In genomic region chr12:111238345-111238744, GRCm38 (mm10) we compare ENCODE assay signal across 15 mouse cellular contexts. TPM values are rescaled to one million over a fixed set of nuclear protein-coding genes. Genes with fewer than 3 reads are reported as not detected.
DNase-seq lines count a peak whose midpoint lies in the region; ATAC-seq and TF ChIP-seq lines count a peak whose summit lies in the region.
"Had no signal": no experiment of that assay in that cellular context is flagged by ENCODE, and none has a peak within 500 bp of the region (broad histone marks: within the 10 kb centered on the region; RNA-seq: fewer than 3 reads in every experiment).

No protein-coding gene starts in this region.

- H3K4me2 ChIP-seq in forebrain, embryonic 14.5 days (ENCODE audit: low read length): no peak overlapping the region
- no peak overlapping the region for H3K4me2 ChIP-seq in forebrain, embryonic 16.5 days (ENCODE audit: low read length)
- H3K4me2 ChIP-seq in kidney, embryonic 16.5 days (replicated peaks; ENCODE audit: low read depth, low read length): no peak overlapping the region
- no peak overlapping the region for H3K4me2 ChIP-seq in stomach, postnatal 0 days (replicated peaks; ENCODE audit: low read depth)

- H3K27ac ChIP-seq in forebrain, embryonic 14.5 days (ENCODE audit: low read depth, low read length): peak overlapping the region; percentile 33; the same call in 1 of the 2 replicates
- no peak overlapping the region for H3K27ac ChIP-seq in forebrain, embryonic 16.5 days (ENCODE audit: low read length)
- H3K27ac ChIP-seq in kidney, embryonic 16.5 days (ENCODE audit: low read length): peak overlapping the region; percentile 76
- peak overlapping the region; percentile 62 for H3K27ac ChIP-seq in thymus, adult 2 months (ENCODE audit: control insufficient read depth, insufficient read depth, low read length)
- H3K27ac ChIP-seq in stomach, postnatal 0 days (replicated peaks): peak overlapping the region; percentile 76
- H3K27ac ChIP-seq: macrophage had no signal

- no peak for TF ChIP-seq CTCF in thymus, adult 2 months (IDR thresholded peaks at IDR 0.05; ENCODE audit: borderline replicate concordance, control insufficient read depth, extremely low read depth, insufficient read depth, low read length, poor library complexity)
- TF ChIP-seq CTCF in stomach, postnatal 0 days (IDR thresholded peaks at IDR 0.05; ENCODE audit: low read depth): no peak

- H3K4me3 ChIP-seq in forebrain, embryonic 14.5 days (ENCODE audit: low read depth, low read length): no peak overlapping the region
- H3K4me3 ChIP-seq in forebrain, embryonic 16.5 days (replicated peaks; ENCODE audit: low read length): no peak overlapping the region
- no peak overlapping the region for H3K4me3 ChIP-seq in kidney, embryonic 16.5 days (ENCODE audit: low read length)
- no peak overlapping the region for H3K4me3 ChIP-seq in thymus, adult 2 months (ENCODE audit: control insufficient read depth, insufficient read depth, low read length)
- no peak overlapping the region for H3K4me3 ChIP-seq in stomach, postnatal 0 days (ENCODE audit: low read depth, low read length)

- TF ChIP-seq EP300 in stomach, postnatal 0 days (optimal IDR thresholded peaks at IDR 0.05): no peak

- TF ChIP-seq POLR2A in thymus, adult 2 months (IDR thresholded peaks at IDR 0.05; ENCODE audit: control insufficient read depth, extremely low read depth, insufficient read depth, low read length, poor library complexity): no peak

- no peak overlapping the region for H3K9ac ChIP-seq in forebrain, embryonic 14.5 days (ENCODE audit: low read length)
- no peak overlapping the region for H3K9ac ChIP-seq in forebrain, embryonic 16.5 days (replicated peaks; ENCODE audit: low read depth, low read length)
- no peak overlapping the region for H3K9ac ChIP-seq in kidney, embryonic 16.5 days (replicated peaks; ENCODE audit: low read length)
- H3K9ac ChIP-seq in stomach, postnatal 0 days (ENCODE audit: low read length): no peak overlapping the region

- no peaks in the 10 kb centered on the region for H3K27me3 ChIP-seq in forebrain, embryonic 14.5 days (replicated peaks; ENCODE audit: control insufficient read depth, insufficient read depth, low read length)
- no peaks in the 10 kb centered on the region for H3K27me3 ChIP-seq in forebrain, embryonic 16.5 days (replicated peaks; ENCODE audit: control insufficient read depth, insufficient read depth, low read length)
- H3K27me3 ChIP-seq in kidney, embryonic 16.5 days (ENCODE audit: insufficient read depth, low read length): no peaks in the 10 kb centered on the region
- no peaks in the 10 kb centered on the region for H3K27me3 ChIP-seq in thymus, adult 2 months (ENCODE audit: control insufficient read depth, insufficient read depth, low read length)
- H3K27me3 ChIP-seq in stomach, postnatal 0 days (ENCODE audit: control insufficient read depth, insufficient read depth, low read length): no peaks in the 10 kb centered on the region

- no peak for DNase-seq in forebrain, embryonic 14.5 days (ENCODE audit: low spot score)
- no peak for DNase-seq in kidney, postnatal 10 days
- DNase-seq in thymus, adult 2 months: no peak
- no peak for DNase-seq in thymus, postnatal 4 days
- no peak for DNase-seq in stomach, postnatal 0 days (ENCODE audit: low spot score)
- DNase-seq in right cerebral cortex, adult 18-20 months: no peak
- DNase-seq: cerebellum, adult 2 months had no signal

- no peaks in the 10 kb centered on the region for H3K9me3 ChIP-seq in forebrain, embryonic 14.5 days (replicated peaks; ENCODE audit: control insufficient read depth, low read length)
- H3K9me3 ChIP-seq in forebrain, embryonic 16.5 days (ENCODE audit: control insufficient read depth, low read length): no peaks in the 10 kb centered on the region
- no peaks in the 10 kb centered on the region for H3K9me3 ChIP-seq in kidney, embryonic 16.5 days (ENCODE audit: low read length)
- H3K9me3 ChIP-seq in stomach, postnatal 0 days (ENCODE audit: control insufficient read depth, low read length): no peaks in the 10 kb centered on the region

- no peaks in the 10 kb centered on the region for H3K4me1 ChIP-seq in forebrain, embryonic 14.5 days (ENCODE audit: control insufficient read depth, insufficient read depth, low read length)
- 0 out of 2 replicates have a peak, but pooled peaks cover 2% of the 10 kb centered on the region for H3K4me1 ChIP-seq in forebrain, embryonic 16.5 days (replicated peaks; ENCODE audit: control insufficient read depth, insufficient read depth, low read length)
- H3K4me1 ChIP-seq in kidney, embryonic 16.5 days (ENCODE audit: insufficient read depth, low read length): peaks cover 22% of the 10 kb centered on the region
- H3K4me1 ChIP-seq in thymus, adult 2 months (replicated peaks; ENCODE audit: control insufficient read depth, insufficient read depth, low read length): peaks cover 15% of the 10 kb centered on the region
- no peaks in the 10 kb centered on the region for H3K4me1 ChIP-seq in stomach, postnatal 0 days (replicated peaks; ENCODE audit: control insufficient read depth, insufficient read depth)

- peaks cover 32% of the 10 kb centered on the region for H3K36me3 ChIP-seq in forebrain, embryonic 14.5 days (ENCODE audit: control insufficient read depth, insufficient read depth, low read length)
- H3K36me3 ChIP-seq in forebrain, embryonic 16.5 days (ENCODE audit: control insufficient read depth, insufficient read depth): peaks cover 2% of the 10 kb centered on the region
- peaks cover 3% of the 10 kb centered on the region; the same call in 1 of the 2 replicates for H3K36me3 ChIP-seq in kidney, embryonic 16.5 days (ENCODE audit: insufficient read depth, low read length)
- H3K36me3 ChIP-seq in thymus, adult 2 months (ENCODE audit: control insufficient read depth, insufficient read depth, low read length): no peaks in the 10 kb centered on the region
- H3K36me3 ChIP-seq in stomach, postnatal 0 days (ENCODE audit: control insufficient read depth, insufficient read depth, low read length): 0 out of 2 replicates have a peak, but pooled peaks cover 2% of the 10 kb centered on the region

- no peak for ATAC-seq in forebrain, embryonic 14.5 days
- no peak for ATAC-seq in forebrain, embryonic 16.5 days
- no peak for ATAC-seq in kidney, embryonic 16.5 days (ENCODE audit: low FRiP score, low TSS enrichment)
- ATAC-seq in stomach, postnatal 0 days (ENCODE audit: low FRiP score, low TSS enrichment): no peak

- 86% methylated on average over 5 of the region's 5 CpGs for WGBS in forebrain, embryonic 14.5 days
- 84% methylated on average over 5 of the region's 5 CpGs for WGBS in forebrain, embryonic 16.5 days
- 89% methylated on average over 5 of the region's 5 CpGs for WGBS in kidney, embryonic 16.5 days
- WGBS in thymus, adult 2 months: 95% methylated on average over 5 of the region's 5 CpGs
- WGBS in stomach, postnatal 0 days: 81% methylated on average over 5 of the region's 5 CpGs

RNA-seq across cellular contexts. Expression of gene Amn, which starts 32.5 kb away (rescaled TPM):
- 1.9 and 2.9 TPM in 2 replicates for polyA plus RNA-seq in forebrain, embryonic 14.5 days (2014; fragmentation: Nextera tagmentation; extraction: Ambion mirVana)
- 6.8 and 8.2 TPM in 2 replicates for polyA plus RNA-seq in forebrain, embryonic 16.5 days (2015; fragmentation: Nextera tagmentation; extraction: Ambion mirVana)
- 70.7 and 87.7 TPM in 2 replicates for polyA plus RNA-seq in kidney, embryonic 16.5 days (2015; fragmentation: Nextera tagmentation; extraction: Ambion mirVana)
- polyA plus RNA-seq in thymus, adult 2 months (2012; rRNA removed): 7.0 and 8.8 TPM in 2 replicates
- polyA plus RNA-seq in stomach, postnatal 0 days (2015; fragmentation: Nextera tagmentation; extraction: Ambion mirVana): 0.22 TPM in 2 replicates
- polyA plus RNA-seq: macrophage; neural tube, embryonic 11.5 days had no signal

RNA-seq across cellular contexts. Expression of gene 4930595D18Rik, which starts 54.1 kb away (rescaled TPM):
- polyA plus RNA-seq in forebrain, embryonic 14.5 days (2014; fragmentation: Nextera tagmentation; extraction: Ambion mirVana): not detected in 2 replicates
- not detected in 2 replicates for polyA plus RNA-seq in forebrain, embryonic 16.5 days (2015; fragmentation: Nextera tagmentation; extraction: Ambion mirVana)
- not detected in 2 replicates for polyA plus RNA-seq in kidney, embryonic 16.5 days (2015; fragmentation: Nextera tagmentation; extraction: Ambion mirVana)
- polyA plus RNA-seq in thymus, adult 2 months (2012; rRNA removed): not detected in 2 replicates
- polyA plus RNA-seq in stomach, postnatal 0 days (2015; fragmentation: Nextera tagmentation; extraction: Ambion mirVana): not detected in 2 replicates
- polyA plus RNA-seq: cerebellum, adult 2 months; cortical plate, adult 2 months; liver, adult 2 months; macrophage; midbrain, embryonic 14.5 days; neural tube, embryonic 11.5 days; urinary bladder, adult 2 months had no signal
